Mouse (Mus musculus) liver, adult (tissue): ENCODE measurements around the gene Prpf6.

ENCODE experiments used
- GATA4 ChIP-seq: IDR thresholded peaks from 2 replicates; pipeline ENCODE4 v1.6.1; 2014; ENCODE audit warnings: mild to moderate bottlenecking, low read length; ENCODE audit not compliant: insufficient replicate concordance

Gene Prpf6

GRCm38 (mm10) chr2:181694581-181694980, 102.9 kb downstream of the Prpf6 start:
- TF ChIP-seq GATA4, result no peak

GRCm38 (mm10) chr2:181695776-181696175, 104.1 kb downstream of the Prpf6 start:
- no peak for TF ChIP-seq GATA4

DNA sequence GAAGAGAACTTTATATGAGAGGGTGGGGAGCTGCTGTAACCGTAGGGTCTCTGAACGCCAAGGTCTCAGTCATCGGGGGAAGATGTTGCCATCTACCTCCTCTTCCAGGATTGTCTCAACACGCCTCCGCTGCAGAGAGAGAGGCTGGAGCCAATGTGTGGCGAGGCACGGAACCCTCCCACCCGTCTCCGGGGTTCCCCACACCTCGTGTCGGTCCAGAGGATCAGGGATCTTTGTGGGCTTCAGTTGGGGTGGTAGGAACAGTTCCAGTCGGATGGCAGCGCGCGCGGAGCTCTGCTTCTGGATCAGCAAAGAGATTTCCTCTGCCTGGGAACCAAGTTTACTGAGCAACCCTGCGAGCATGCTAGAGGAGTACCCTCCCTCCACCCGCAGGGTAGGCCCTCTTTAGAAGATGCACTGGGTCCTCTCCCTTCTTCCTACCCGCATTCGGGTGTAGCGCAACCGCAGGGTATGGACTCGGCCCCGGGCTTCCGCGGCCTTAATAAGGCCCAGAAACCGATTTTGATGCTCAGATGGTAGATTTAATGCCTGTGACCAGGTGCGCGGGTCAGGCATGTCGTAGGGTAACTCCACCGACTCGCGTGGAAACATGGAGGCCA, 105.2 kb downstream of the Prpf6 start:
- no peak for TF ChIP-seq GATA4

DNA sequence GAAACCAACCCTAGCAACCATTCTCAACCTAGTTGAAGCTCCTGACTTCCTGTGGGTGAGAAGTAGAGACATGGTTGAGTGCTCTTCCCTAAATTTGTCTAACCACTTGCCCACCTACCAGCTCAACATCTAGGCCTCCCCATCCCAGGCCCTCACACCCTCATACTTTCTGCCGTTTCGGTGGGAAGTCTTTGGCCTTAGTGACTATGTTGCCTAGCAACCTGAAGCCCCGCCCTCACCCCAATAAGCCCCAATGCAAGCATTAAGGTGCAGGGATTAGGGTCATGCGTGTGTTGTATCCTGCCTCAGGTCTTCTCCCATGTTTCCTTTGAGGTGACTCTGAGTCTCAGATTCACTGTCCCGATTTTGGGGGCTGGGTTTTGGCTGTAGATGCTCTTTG, 106.6 kb downstream of the Prpf6 start, which contains the start of gene Lkaaear1:
Gene Lkaaear1, minus strand, starts transcription at position 202 of the 400 bp plus-strand sequence.
- no peak for TF ChIP-seq GATA4
